Comparison of ENCODE assay signal across 12 mouse cellular contexts in the genomic region with DNA sequence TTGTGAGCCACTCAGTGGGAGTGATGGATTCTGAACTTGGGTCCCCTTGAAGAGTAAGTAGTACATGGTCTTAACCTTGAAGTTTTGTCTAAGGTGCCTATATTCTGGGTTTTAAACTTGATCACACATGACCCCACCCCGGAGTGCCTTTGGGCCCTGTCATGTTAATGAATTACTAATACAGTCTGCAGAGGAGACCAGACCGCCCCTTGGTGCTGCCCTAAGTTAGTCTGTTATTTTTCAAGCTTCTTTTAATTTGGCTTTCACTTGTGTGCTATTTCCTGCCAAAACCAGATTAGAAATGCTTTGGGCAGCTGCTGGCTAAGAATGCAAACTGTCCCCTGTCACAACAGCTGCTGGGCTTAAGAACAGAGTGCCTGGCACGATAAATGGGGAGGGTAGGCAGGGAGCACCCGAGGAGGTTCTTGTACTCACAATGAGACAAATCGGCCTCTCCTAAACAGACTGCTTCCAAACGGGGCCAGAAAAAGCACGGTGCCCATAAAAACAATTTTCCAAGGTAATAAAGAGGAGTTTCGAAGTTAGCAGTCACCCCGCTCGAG. TPM values are rescaled to one million over a fixed set of nuclear protein-coding genes. Genes with fewer than 3 reads are reported as not detected.
DNase-seq lines count a peak whose midpoint lies in the region; ATAC-seq and TF ChIP-seq lines count a peak whose summit lies in the region.
"Had no signal": no experiment of that assay in that cellular context is flagged by ENCODE, and none has a peak within 500 bp of the region (broad histone marks: within the 10 kb centered on the region; RNA-seq: fewer than 3 reads in every experiment).

No protein-coding gene starts in this region.

- no peaks in the 10 kb centered on the region for H3K27me3 ChIP-seq in hindbrain, embryonic 16.5 days (replicated peaks; ENCODE audit: control insufficient read depth, insufficient read depth, low read length)
- H3K27me3 ChIP-seq in hindbrain, embryonic 13.5 days = no peaks in the 10 kb centered on the region
- no peaks in the 10 kb centered on the region for H3K27me3 ChIP-seq in stomach, embryonic 14.5 days (ENCODE audit: control insufficient read depth, insufficient read depth, low read length)
- no peaks in the 10 kb centered on the region for H3K27me3 ChIP-seq in stomach, postnatal 0 days (ENCODE audit: control insufficient read depth, insufficient read depth, low read length)
- H3K27me3 ChIP-seq: embryonic facial prominence, embryonic 13.5 days had no signal

- TF ChIP-seq CTCF in stomach, postnatal 0 days (IDR thresholded peaks at IDR 0.05; ENCODE audit: low read depth) = no peak

- peak; percentile 54 for ATAC-seq in hindbrain, embryonic 16.5 days
- ATAC-seq in hindbrain, embryonic 13.5 days (ENCODE audit: low FRiP score) = no peak
- ATAC-seq in stomach, embryonic 14.5 days (ENCODE audit: insufficient number of reproducible peaks, insufficient read depth, low FRiP score, low read depth) = no peak; the same call in 1 of the 2 replicates
- ATAC-seq in stomach, postnatal 0 days (ENCODE audit: low FRiP score, low TSS enrichment) = no peak
- ATAC-seq in monocyte, adult 5-6 weeks (replicated peaks; ENCODE audit: insufficient number of reproducible peaks, low FRiP score, low TSS enrichment, poor library complexity, severe bottlenecking) = no peak

- no peaks in the 10 kb centered on the region; the same call in 1 of the 2 replicates for H3K36me3 ChIP-seq in hindbrain, embryonic 16.5 days (ENCODE audit: control insufficient read depth, insufficient read depth, low read length)
- no peaks in the 10 kb centered on the region for H3K36me3 ChIP-seq in hindbrain, embryonic 13.5 days
- H3K36me3 ChIP-seq in stomach, embryonic 14.5 days (ENCODE audit: control insufficient read depth, insufficient read depth, low read length) = no peaks in the 10 kb centered on the region
- H3K36me3 ChIP-seq in stomach, postnatal 0 days (ENCODE audit: control insufficient read depth, insufficient read depth, low read length) = no peaks in the 10 kb centered on the region
- H3K36me3 ChIP-seq: embryonic facial prominence, embryonic 13.5 days had no signal

- H3K4me3 ChIP-seq in hindbrain, embryonic 16.5 days (ENCODE audit: low read length) = no peak overlapping the region
- H3K4me3 ChIP-seq in hindbrain, embryonic 13.5 days = no peak overlapping the region
- no peak overlapping the region for H3K4me3 ChIP-seq in stomach, embryonic 14.5 days (ENCODE audit: low read depth, low read length)
- no peak overlapping the region for H3K4me3 ChIP-seq in stomach, postnatal 0 days (ENCODE audit: low read depth, low read length)
- H3K4me3 ChIP-seq: embryonic facial prominence, embryonic 13.5 days; layer of hippocampus, adult 2 months had no signal

- TF ChIP-seq EP300 in stomach, postnatal 0 days (optimal IDR thresholded peaks at IDR 0.05) = no peak

- H3K4me1 ChIP-seq in hindbrain, embryonic 16.5 days (ENCODE audit: control insufficient read depth, insufficient read depth, low read depth, low read length) = no peaks in the 10 kb centered on the region
- no peaks in the 10 kb centered on the region for H3K4me1 ChIP-seq in hindbrain, embryonic 13.5 days (replicated peaks)
- no peaks in the 10 kb centered on the region for H3K4me1 ChIP-seq in stomach, embryonic 14.5 days (ENCODE audit: control insufficient read depth, insufficient read depth, low read length)
- no peaks in the 10 kb centered on the region for H3K4me1 ChIP-seq in stomach, postnatal 0 days (replicated peaks; ENCODE audit: control insufficient read depth, insufficient read depth)
- H3K4me1 ChIP-seq: embryonic facial prominence, embryonic 13.5 days had no signal

- H3K27ac ChIP-seq in hindbrain, embryonic 16.5 days (ENCODE audit: low read depth, low read length) = no peak overlapping the region
- H3K27ac ChIP-seq in hindbrain, embryonic 13.5 days = no peak overlapping the region
- H3K27ac ChIP-seq in stomach, embryonic 14.5 days (ENCODE audit: low read length) = peak overlapping the region; percentile 48; the same call in 1 of the 2 replicates
- no peak overlapping the region for H3K27ac ChIP-seq in stomach, postnatal 0 days (replicated peaks)
- H3K27ac ChIP-seq: embryonic facial prominence, embryonic 13.5 days; layer of hippocampus, adult 2 months had no signal

- 60% methylated on average over 10 of the region's 10 CpGs for WGBS in hindbrain, embryonic 16.5 days
- WGBS in hindbrain, embryonic 13.5 days = 74% methylated on average over 10 of the region's 10 CpGs
- 52% methylated on average over 10 of the region's 10 CpGs for WGBS in stomach, embryonic 14.5 days
- WGBS in stomach, postnatal 0 days = 42% methylated on average over 10 of the region's 10 CpGs

- H3K4me2 ChIP-seq in hindbrain, embryonic 16.5 days (ENCODE audit: low read length) = no peak overlapping the region
- H3K4me2 ChIP-seq in hindbrain, embryonic 13.5 days = no peak overlapping the region
- H3K4me2 ChIP-seq in stomach, embryonic 14.5 days (replicated peaks; ENCODE audit: low read depth, low read length) = no peak overlapping the region
- H3K4me2 ChIP-seq in stomach, postnatal 0 days (replicated peaks; ENCODE audit: low read depth) = no peak overlapping the region
- H3K4me2 ChIP-seq: embryonic facial prominence, embryonic 13.5 days had no signal

- no peak for DNase-seq in stomach, postnatal 0 days (ENCODE audit: low spot score)
- DNase-seq in kidney, adult 8-10 months = peak; percentile 32 to 45
- no peak for DNase-seq in left cerebral cortex, postnatal 36 days (ENCODE audit: low spot score in 2 of 2)
- DNase-seq: gastrocnemius, postnatal 10 days; spleen, adult 18-20 months; thymus, postnatal 25 days had no signal

- H3K9me3 ChIP-seq in hindbrain, embryonic 16.5 days (ENCODE audit: control insufficient read depth, low read length) = no peaks in the 10 kb centered on the region
- H3K9me3 ChIP-seq in hindbrain, embryonic 13.5 days = no peaks in the 10 kb centered on the region
- H3K9me3 ChIP-seq in stomach, embryonic 14.5 days (ENCODE audit: control insufficient read depth, low read depth, low read length) = no peaks in the 10 kb centered on the region
- no peaks in the 10 kb centered on the region for H3K9me3 ChIP-seq in stomach, postnatal 0 days (ENCODE audit: control insufficient read depth, low read length)
- H3K9me3 ChIP-seq: embryonic facial prominence, embryonic 13.5 days had no signal

- H3K9ac ChIP-seq in hindbrain, embryonic 16.5 days (ENCODE audit: low read depth, low read length) = no peak overlapping the region
- no peak overlapping the region for H3K9ac ChIP-seq in hindbrain, embryonic 13.5 days
- H3K9ac ChIP-seq in stomach, embryonic 14.5 days (replicated peaks; ENCODE audit: low read depth, low read length) = no peak overlapping the region
- H3K9ac ChIP-seq in stomach, postnatal 0 days (ENCODE audit: low read length) = no peak overlapping the region
- H3K9ac ChIP-seq: embryonic facial prominence, embryonic 13.5 days had no signal

- intact Hi-C loops in left cerebral cortex, postnatal 36 days (cut with DNase I) = no loop called here

RNA-seq across cellular contexts. Expression of a gene that starts 28.5 kb away (rescaled TPM):
- 3.8 and 22.8 TPM in 2 replicates for polyA plus RNA-seq in hindbrain, embryonic 16.5 days (2015; fragmentation: Nextera tagmentation; extraction: Ambion mirVana)
- 3.5 and 5.5 TPM in 2 replicates for polyA plus RNA-seq in hindbrain, embryonic 13.5 days (2015; fragmentation: Nextera tagmentation; extraction: Ambion mirVana)
- 0.64 and 0.74 TPM in 2 replicates for polyA plus RNA-seq in stomach, embryonic 14.5 days (2014; fragmentation: Nextera tagmentation; extraction: Ambion mirVana)
- polyA plus RNA-seq in stomach, postnatal 0 days (2015; fragmentation: Nextera tagmentation; extraction: Ambion mirVana) = 2.3 and 2.8 TPM in 2 replicates
- 0.19 TPM in 1 of 3 replicates, not detected in the others for total RNA-seq in monocyte, adult 5-6 weeks (2017)
- total RNA-seq in left cerebral cortex, postnatal 36 days (2021) = 10 to 100 TPM; 15.2 to 19.4 TPM

RNA-seq across cellular contexts. Expression of a gene that starts 54.1 kb away (rescaled TPM):
- 3.1 and 3.4 TPM in 2 replicates for polyA plus RNA-seq in hindbrain, embryonic 16.5 days (2015; fragmentation: Nextera tagmentation; extraction: Ambion mirVana)
- 5.0 and 5.5 TPM in 2 replicates for polyA plus RNA-seq in hindbrain, embryonic 13.5 days (2015; fragmentation: Nextera tagmentation; extraction: Ambion mirVana)
- 17.4 and 18.1 TPM in 2 replicates for polyA plus RNA-seq in stomach, embryonic 14.5 days (2014; fragmentation: Nextera tagmentation; extraction: Ambion mirVana)
- polyA plus RNA-seq in stomach, postnatal 0 days (2015; fragmentation: Nextera tagmentation; extraction: Ambion mirVana) = 2.2 and 2.9 TPM in 2 replicates
- 16.8 to 29.9 TPM (median 18.6 TPM) in 3 replicates for total RNA-seq in monocyte, adult 5-6 weeks (2017)
- total RNA-seq in left cerebral cortex, postnatal 36 days (2021) = 10 to 100 TPM; 13.5 to 18.8 TPM

Comparison
In these comparisons a context has a peak if more than half of its experiments do, and no peak if none do; other contexts are left out.
1. DNase-seq: peak in kidney, adult 8-10 months (2 of 2); none in stomach, postnatal 0 days (single experiment) and left cerebral cortex, postnatal 36 days (0 of 2).